Mouse (Mus musculus) spleen, adult 2 months (tissue): ENCODE measurements at regions not wholly inside any gene's neighbourhood (a gene's known extent, or its start where the extent isn't known, plus 50 kb on each side); places are given as distances from the start of the nearest gene placed in this dataset.

Source experiments
- DNase-seq, 2 experiments: peaks; one replicate each; pipeline versions ENCODE4 v3.0.0 to v3.0.0-alpha.2; 2012 to 2021; ENCODE audit warnings: low spot score in 2 of 2, low read depth in 1 of 2
- H3K27ac ChIP-seq: fragments of 200-500 bp; 2 replicates; pipeline ENCODE4 v1.5.1; 2012; ENCODE audit warnings: low read length, inconsistent platforms; ENCODE audit not compliant: insufficient read depth
- H3K27me3 ChIP-seq: fragments of 200-500 bp; 2 replicates; pipeline ENCODE4 v1.6.1; 2012; ENCODE audit warnings: mild to moderate bottlenecking, moderate library complexity, low read length, inconsistent platforms; ENCODE audit not compliant: control insufficient read depth, insufficient read depth
- H3K36me3 ChIP-seq: fragments of 200-500 bp; 2 replicates; pipeline ENCODE4 v1.6.1; 2012; ENCODE audit warnings: mild to moderate bottlenecking, low read length, inconsistent platforms; ENCODE audit not compliant: control insufficient read depth, insufficient read depth
- H3K4me1 ChIP-seq: fragments of 200-500 bp; 2 replicates; pipeline ENCODE4 v1.6.1; 2011; ENCODE audit warnings: inconsistent platforms; ENCODE audit not compliant: control insufficient read depth, insufficient read depth, insufficient read length
- H3K4me3 ChIP-seq: fragments of 200-500 bp; 2 replicates; pipeline ENCODE4 v1.5.1; 2011; ENCODE audit warnings: mild to moderate bottlenecking, inconsistent platforms; ENCODE audit not compliant: insufficient read depth, insufficient read length; ENCODE audit errors: extremely low read depth
- CTCF ChIP-seq: fragments of 200-500 bp; IDR thresholded peaks from 2 replicates; pipeline ENCODE4 v1.5.1; 2011; ENCODE audit warnings: mild to moderate bottlenecking, inconsistent platforms; ENCODE audit not compliant: insufficient read depth, insufficient read length, insufficient replicate concordance; ENCODE audit errors: extremely low read depth
- POLR2A ChIP-seq: fragments of 200-500 bp; IDR thresholded peaks from 2 replicates; pipeline ENCODE4 v1.6.1; 2011; ENCODE audit warnings: low read depth, low read length, inconsistent platforms
- WGBS: fragments of 180-500 bp; shearing (Covaris S2); methylation state at CpG from one replicate; pipeline ENCODE4 v1.1.7; 2018; 5-methylcytosine and 5-hydroxymethylcytosine counted together

- no peak for DNase-seq
- H3K4me1 ChIP-seq: no peaks in the 10 kb centered on the region
- H3K27me3 ChIP-seq: no peaks in the 10 kb centered on the region
- TF ChIP-seq POLR2A (no peak), CTCF (no peak)
- H3K36me3 ChIP-seq: no peaks in the 10 kb centered on the region
- 95% methylated on average over 8 of the region's 8 CpGs for WGBS
- H3K4me3 ChIP-seq: no peak overlapping the region
- no peak overlapping the region for H3K27ac ChIP-seq
Measured at GRCm38 (mm10) chr14:25137312-25137711, 321.7 kb upstream of the Zmiz1 start.

GRCm38 (mm10) chr14:25138485-25138884 lies 320.5 kb upstream of the Zmiz1 start:
- TF ChIP-seq POLR2A: no peak
- no peak for TF ChIP-seq CTCF
- H3K36me3 ChIP-seq: no peaks in the 10 kb centered on the region
- H3K27me3 ChIP-seq: no peaks in the 10 kb centered on the region
- H3K4me3 ChIP-seq: no peak overlapping the region
- no peaks in the 10 kb centered on the region for H3K4me1 ChIP-seq
- no peak for DNase-seq
- H3K27ac ChIP-seq: no peak overlapping the region
- WGBS: 42% methylated on average over 3 of the region's 3 CpGs

GRCm38 (mm10) chr14:25141933-25142332 lies 317.1 kb upstream of the Zmiz1 start:
- Histone ChIP-seq H3K27me3 (no peaks in the 10 kb centered on the region), H3K36me3 (no peaks in the 10 kb centered on the region), H3K27ac (no peak overlapping the region; the same call in 1 of the 2 replicates), H3K4me3 (no peak overlapping the region), H3K4me1 (no peaks in the 10 kb centered on the region)
- DNase-seq: no peak
- TF ChIP-seq CTCF (no peak), POLR2A (no peak)
- WGBS: 72% methylated on average over 9 of the region's 9 CpGs

- no peaks in the 10 kb centered on the region for H3K4me1 ChIP-seq
- WGBS: 87% methylated on average over 4 of the region's 4 CpGs
- no peak overlapping the region for H3K4me3 ChIP-seq
- no peaks in the 10 kb centered on the region for H3K27me3 ChIP-seq
- no peak for DNase-seq
- no peak overlapping the region for H3K27ac ChIP-seq
- H3K36me3 ChIP-seq: no peaks in the 10 kb centered on the region
- TF ChIP-seq POLR2A (no peak), CTCF (no peak)
Measured at GRCm38 (mm10) chr14:25143051-25143450, 315.9 kb upstream of the Zmiz1 start.

GRCm38 (mm10) chr14:25147731-25148130 lies 311.3 kb upstream of the Zmiz1 start:
- WGBS: 80% methylated on average over 2 of the region's 2 CpGs
- no peaks in the 10 kb centered on the region for H3K4me1 ChIP-seq
- H3K4me3 ChIP-seq: no peak overlapping the region
- no peaks in the 10 kb centered on the region for H3K36me3 ChIP-seq
- TF ChIP-seq POLR2A (no peak), CTCF (no peak)
- DNase-seq: no peak
- H3K27me3 ChIP-seq: no peaks in the 10 kb centered on the region
- H3K27ac ChIP-seq: no peak overlapping the region

- Histone ChIP-seq H3K4me3 (no peak overlapping the region), H3K4me1 (no peaks in the 10 kb centered on the region), H3K27ac (no peak overlapping the region), H3K36me3 (no peaks in the 10 kb centered on the region), H3K27me3 (no peaks in the 10 kb centered on the region)
- no peak for DNase-seq
- TF ChIP-seq CTCF: no peak
- no peak for TF ChIP-seq POLR2A
- 33% methylated on average over 1 of the region's 1 CpGs for WGBS
Measured at GRCm38 (mm10) chr14:25150968-25151367, 308.0 kb upstream of the Zmiz1 start.

GRCm38 (mm10) chr14:25151485-25151884 lies 307.5 kb upstream of the Zmiz1 start:
- no peaks in the 10 kb centered on the region for H3K36me3 ChIP-seq
- DNase-seq: no peak
- H3K27me3 ChIP-seq: no peaks in the 10 kb centered on the region
- WGBS: 82% methylated on average over 2 of the region's 2 CpGs
- no peak overlapping the region for H3K4me3 ChIP-seq
- no peak for TF ChIP-seq CTCF
- TF ChIP-seq POLR2A: no peak
- H3K27ac ChIP-seq: no peak overlapping the region
- H3K4me1 ChIP-seq: no peaks in the 10 kb centered on the region
